Mouse (Mus musculus) lung, adult 2 months (tissue): Measurements from ENCODE around the gene Thop1. TPM values are rescaled to one million over a fixed set of nuclear protein-coding genes. Genes with fewer than 3 reads are reported as not detected.

Experiments used
- DNase-seq: peaks from one replicate; pipeline ENCODE4 v3.0.0; 2022
- H3K4me1 ChIP-seq: fragments of 200-500 bp; 2 replicates; pipeline ENCODE4 v1.6.1; 2011; ENCODE audit warnings: low read length; ENCODE audit not compliant: control insufficient read depth, insufficient read depth
- H3K4me3 ChIP-seq: fragments of 200-500 bp; replicated peaks from 2 replicates; pipeline ENCODE3; 2011; ENCODE audit warnings: low read depth, mild to moderate bottlenecking, control low read depth, low read length; ENCODE audit errors: extremely low read depth
- CTCF ChIP-seq: fragments of 200-500 bp; IDR thresholded peaks from 2 replicates; pipeline ENCODE4 v1.5.1; 2011; ENCODE audit warnings: mild to moderate bottlenecking, low read length, control low read depth; ENCODE audit not compliant: insufficient read depth
- POLR2A ChIP-seq: fragments of 200-500 bp; IDR thresholded peaks from 2 replicates; pipeline ENCODE4 v1.6.1; 2011; ENCODE audit warnings: low read depth, mild to moderate bottlenecking, control low read depth, low read length, borderline replicate concordance; ENCODE audit errors: extremely low read depth
- WGBS: fragments of 180-500 bp; shearing (Covaris S2); methylation state at CpG from one replicate; pipeline ENCODE4 v1.1.7; 2018; 5-methylcytosine and 5-hydroxymethylcytosine counted together
- polyA plus RNA-seq: library from polyadenylated mRNA; depleted of rRNA; stranded (reverse); fragments of >200 nt; gene quantifications from 2 replicates; pipeline ENCODE4 v1.2.3, GENCODE M21; 2012; rRNA removed

Thop1 gene
- polyA plus RNA-seq, 1 experiment: 59.6 TPM

GRCm38 (mm10) chr10:81094931-81095678, 25.3 kb downstream of the Thop1 start:
- H3K4me1 ChIP-seq: no peaks in the 10 kb centered on the region
- 67% methylated on average over 9 of the region's 9 CpGs for WGBS
- TF ChIP-seq POLR2A (no peak), CTCF (no peak)
- H3K4me3 ChIP-seq: no peak overlapping the region
- DNase-seq: no peak

- TF ChIP-seq CTCF (no peak), POLR2A (peak; percentile 100)
- H3K4me1 ChIP-seq: peaks cover 11% of the 10 kb centered on the region
- DNase-seq: peak; percentile 98
- WGBS: under 1% methylated on average over 56 of the region's 56 CpGs
- H3K4me3 ChIP-seq: peak within 1 kb of the TSS; percentile 87
These were observed 35.8 kb downstream of the Thop1 start, which contains the start of gene Map2k2 for GRCm38 (mm10) chr10:81105565-81106112. Gene Map2k2 (plus strand): TSS chr10:81105915.

- DNase-seq: peak; percentile 85
- 2% methylated on average over 34 of the region's 35 CpGs for whole genome bisulfite sequencing
- TF ChIP-seq CTCF (no peak), POLR2A (no peak)
These were observed 36.4 kb downstream of the Thop1 start for GRCm38 (mm10) chr10:81106113-81106721.

GRCm38 (mm10) chr10:81112946-81113345, 43.1 kb downstream of the Thop1 start:
- no peaks in the 10 kb centered on the region for H3K4me1 ChIP-seq
- no peak overlapping the region for H3K4me3 ChIP-seq
- no peak for TF ChIP-seq POLR2A
- TF ChIP-seq CTCF: no peak
- DNase-seq: no peak
- 89% methylated on average over 6 of the region's 6 CpGs for WGBS

More at GRCm38 (mm10) chr10:81106113-81106721, 36.4 kb downstream of the Thop1 start:
- Histone ChIP-seq H3K4me3 (peak overlapping the region; percentile 87), H3K4me1 (peaks cover 11% of the 10 kb centered on the region)

GRCm38 (mm10) chr10:81119625-81120024, 49.8 kb downstream of the Thop1 start:
- TF ChIP-seq POLR2A: no peak
- Histone ChIP-seq H3K4me3 (no peak overlapping the region), H3K4me1 (no peaks in the 10 kb centered on the region)
- DNase-seq: no peak
- 93% methylated on average over 10 of the region's 10 CpGs for WGBS

GRCm38 (mm10) chr10:81120650-81121049, 50.8 kb downstream of the Thop1 start:
- no peak overlapping the region for H3K4me3 ChIP-seq
- no peak for TF ChIP-seq CTCF
- no peak for TF ChIP-seq POLR2A
- H3K4me1 ChIP-seq: no peaks in the 10 kb centered on the region
- WGBS: 78% methylated on average over 7 of the region's 7 CpGs
- no peak for DNase-seq

GRCm38 (mm10) chr10:81122889-81123288, 53.1 kb downstream of the Thop1 start:
- WGBS: 66% methylated on average over 2 of the region's 2 CpGs
- DNase-seq: no peak

GRCm38 (mm10) chr10:81123500-81123899, 53.7 kb downstream of the Thop1 start:
- 72% methylated on average over 11 of the region's 11 CpGs for WGBS
- peaks cover 7% of the 10 kb centered on the region for H3K4me1 ChIP-seq
- TF ChIP-seq POLR2A (no peak), CTCF (no peak)
- H3K4me3 ChIP-seq: no peak overlapping the region
- DNase-seq: no peak

More at GRCm38 (mm10) chr10:81122889-81123288, 53.1 kb downstream of the Thop1 start:
- H3K4me3 ChIP-seq: no peak overlapping the region
- peaks cover 4% of the 10 kb centered on the region for H3K4me1 ChIP-seq
- TF ChIP-seq CTCF: no peak
- no peak for TF ChIP-seq POLR2A

Other genes starting within 250 kb of the Thop1 start
- gene Oaz1, start 243.4 kb upstream of the Thop1 start, polyA plus RNA-seq: 804 and 834 TPM in 2 replicates
- 0.10 and 0.31 TPM in 2 replicates for gene Lingo3, start 226.0 kb upstream of the Thop1 start, polyA plus RNA-seq
- gene Lsm7, start 214.8 kb upstream of the Thop1 start, polyA plus RNA-seq: 78.5 and 79.1 TPM in 2 replicates
- 91.7 and 93.9 TPM in 2 replicates for gene Sppl2b, start 214.8 kb upstream of the Thop1 start, polyA plus RNA-seq
- 0.06 and 0.07 TPM in 2 replicates for gene Tmprss9, start 198.2 kb upstream of the Thop1 start, polyA plus RNA-seq
- 157 and 196 TPM in 2 replicates for gene Timm13, start 169.1 kb upstream of the Thop1 start, polyA plus RNA-seq
- 9.4 and 11.3 TPM in 2 replicates for gene Lmnb2, start 151.8 kb upstream of the Thop1 start, polyA plus RNA-seq
- 103 and 120 TPM in 2 replicates for gene Gadd45b, start 140.0 kb upstream of the Thop1 start, polyA plus RNA-seq
- 2.6 and 3.0 TPM in 2 replicates for gene Gng7, start 55.1 kb upstream of the Thop1 start, polyA plus RNA-seq
- gene Diras1, start 44.4 kb upstream of the Thop1 start, polyA plus RNA-seq: 0.03 TPM in 1 of 2 replicates, not detected in the other
- 44.2 and 46.9 TPM in 2 replicates for gene Slc39a3, start 32.6 kb upstream of the Thop1 start, polyA plus RNA-seq
- gene Sgta, start 9.9 kb upstream of the Thop1 start, polyA plus RNA-seq: 182 and 183 TPM in 2 replicates
- 0.15 and 0.47 TPM in 2 replicates for gene Creb3l3, start 28.8 kb downstream of the Thop1 start, polyA plus RNA-seq
- gene Map2k2, start 35.9 kb downstream of the Thop1 start, polyA plus RNA-seq: 147 and 176 TPM in 2 replicates
- gene Zbtb7a, start 65.2 kb downstream of the Thop1 start, polyA plus RNA-seq: 66.7 and 83.6 TPM in 2 replicates
- 33.0 and 40.0 TPM in 2 replicates for gene Pias4, start 97.9 kb downstream of the Thop1 start, polyA plus RNA-seq
- gene Eef2, start 106.6 kb downstream of the Thop1 start, polyA plus RNA-seq: 1,377 and 1,420 TPM in 2 replicates
- 70.4 and 73.5 TPM in 2 replicates for gene Dapk3, start 113.0 kb downstream of the Thop1 start, polyA plus RNA-seq
- not detected in 2 replicates for gene 4930442H23Rik, start 113.8 kb downstream of the Thop1 start, polyA plus RNA-seq
- gene Nmrk2, start 132.0 kb downstream of the Thop1 start, polyA plus RNA-seq: 0.28 and 0.59 TPM in 2 replicates
- 0.08 and 0.20 TPM in 2 replicates for gene Atcay, start 160.8 kb downstream of the Thop1 start, polyA plus RNA-seq
- gene Zfr2, start 163.1 kb downstream of the Thop1 start, polyA plus RNA-seq: 8.9 and 10.0 TPM in 2 replicates
- 2.7 and 3.3 TPM in 2 replicates for gene Matk, start 182.9 kb downstream of the Thop1 start, polyA plus RNA-seq
- gene Mrpl54, start 196.9 kb downstream of the Thop1 start, polyA plus RNA-seq: 60.1 and 87.9 TPM in 2 replicates
- gene Apba3, start 196.9 kb downstream of the Thop1 start, polyA plus RNA-seq: 86.4 and 104 TPM in 2 replicates
- gene Tjp3, start 221.5 kb downstream of the Thop1 start, polyA plus RNA-seq: 27.6 and 27.7 TPM in 2 replicates
- 103 and 104 TPM in 2 replicates for gene Pip5k1c, start 222.9 kb downstream of the Thop1 start, polyA plus RNA-seq